Mouse (Mus musculus) brain, embryonic 14.5 days (tissue): ENCODE results near the gene Hist1h2ab. TPM values are rescaled to one million over a fixed set of nuclear protein-coding genes. Genes with fewer than 3 reads are reported as not detected.
"Not testable (repeated sequence)": the region's sequence is repeated elsewhere in the genome, so short reads cannot be mapped to it uniquely, and the experiment has no call there.

Experiments
- DNase-seq: peaks from one replicate; pipeline ENCODE4 v3.0.0-alpha.2; 2011; ENCODE audit warnings: low read depth
- CTCF ChIP-seq: fragments of 200-500 bp; IDR thresholded peaks from 2 replicates; pipeline ENCODE4 v1.5.1; 2012; ENCODE audit warnings: inconsistent platforms, mild to moderate bottlenecking, moderate library complexity, borderline replicate concordance; ENCODE audit not compliant: insufficient read depth, insufficient read length; ENCODE audit errors: extremely low read depth
- POLR2A ChIP-seq: fragments of 200-500 bp; IDR thresholded peaks from 2 replicates; pipeline ENCODE4 v1.6.1; 2012; ENCODE audit warnings: mild to moderate bottlenecking, inconsistent platforms, borderline replicate concordance; ENCODE audit not compliant: poor library complexity, insufficient read depth, insufficient read length, severe bottlenecking; ENCODE audit errors: extremely low read depth
- polyA plus RNA-seq: library from polyadenylated mRNA; depleted of rRNA; stranded (reverse); fragments of >200 nt; gene quantifications from 2 replicates; pipeline ENCODE4 v1.2.3, GENCODE M21; 2012

Gene Hist1h2ab
- polyA plus RNA-seq, 1 experiment = 49.9 TPM

DNA sequence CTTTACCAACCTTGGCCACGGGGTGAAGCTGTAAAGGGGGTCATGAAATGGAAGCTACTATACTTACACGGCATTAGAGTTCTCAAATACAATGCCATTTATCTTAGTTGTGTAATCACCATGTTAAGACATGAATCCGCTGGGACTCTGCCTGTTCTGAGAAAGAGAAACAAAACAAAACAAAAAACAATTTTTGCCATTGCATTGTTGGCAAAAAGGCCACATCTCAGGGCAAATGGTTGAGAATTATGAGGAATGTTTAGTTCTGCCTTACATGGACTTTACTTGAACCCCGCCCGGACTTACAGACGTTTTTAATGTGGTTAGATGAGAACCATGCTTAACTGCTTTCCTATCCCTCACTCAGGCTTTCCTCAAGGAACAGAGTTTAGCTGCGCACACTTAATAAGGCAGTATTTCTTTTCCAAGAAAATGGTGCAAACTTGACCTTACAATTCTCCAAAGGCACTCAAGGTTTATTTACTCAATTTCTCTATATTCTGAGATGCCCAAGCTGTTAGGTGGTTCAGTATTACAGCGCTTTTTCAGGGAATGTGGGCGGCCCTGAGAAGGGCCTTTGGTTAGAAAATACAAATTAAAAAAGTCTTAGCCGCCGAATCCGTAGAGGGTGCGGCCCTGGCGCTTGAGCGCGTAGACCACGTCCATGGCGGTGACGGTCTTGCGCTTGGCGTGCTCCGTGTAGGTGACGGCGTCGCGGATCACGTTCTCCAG, 9.5 kb downstream of the Hist1h2ab start:
- TF ChIP-seq POLR2A (no peak), CTCF (no peak)
- peak; percentile 57 for DNase-seq

- peak; percentile 99 for DNase-seq
- peak; percentile 54; the same call in 1 of the 2 replicates for TF ChIP-seq POLR2A
- no peak for TF ChIP-seq CTCF
Measured at GRCm38 (mm10) chr13:23760972-23761864, 10.3 kb downstream of the Hist1h2ab start, which contains the start of gene Hist1h4a. Gene Hist1h4a, minus strand, starts transcription at chr13:23761230.

DNA sequence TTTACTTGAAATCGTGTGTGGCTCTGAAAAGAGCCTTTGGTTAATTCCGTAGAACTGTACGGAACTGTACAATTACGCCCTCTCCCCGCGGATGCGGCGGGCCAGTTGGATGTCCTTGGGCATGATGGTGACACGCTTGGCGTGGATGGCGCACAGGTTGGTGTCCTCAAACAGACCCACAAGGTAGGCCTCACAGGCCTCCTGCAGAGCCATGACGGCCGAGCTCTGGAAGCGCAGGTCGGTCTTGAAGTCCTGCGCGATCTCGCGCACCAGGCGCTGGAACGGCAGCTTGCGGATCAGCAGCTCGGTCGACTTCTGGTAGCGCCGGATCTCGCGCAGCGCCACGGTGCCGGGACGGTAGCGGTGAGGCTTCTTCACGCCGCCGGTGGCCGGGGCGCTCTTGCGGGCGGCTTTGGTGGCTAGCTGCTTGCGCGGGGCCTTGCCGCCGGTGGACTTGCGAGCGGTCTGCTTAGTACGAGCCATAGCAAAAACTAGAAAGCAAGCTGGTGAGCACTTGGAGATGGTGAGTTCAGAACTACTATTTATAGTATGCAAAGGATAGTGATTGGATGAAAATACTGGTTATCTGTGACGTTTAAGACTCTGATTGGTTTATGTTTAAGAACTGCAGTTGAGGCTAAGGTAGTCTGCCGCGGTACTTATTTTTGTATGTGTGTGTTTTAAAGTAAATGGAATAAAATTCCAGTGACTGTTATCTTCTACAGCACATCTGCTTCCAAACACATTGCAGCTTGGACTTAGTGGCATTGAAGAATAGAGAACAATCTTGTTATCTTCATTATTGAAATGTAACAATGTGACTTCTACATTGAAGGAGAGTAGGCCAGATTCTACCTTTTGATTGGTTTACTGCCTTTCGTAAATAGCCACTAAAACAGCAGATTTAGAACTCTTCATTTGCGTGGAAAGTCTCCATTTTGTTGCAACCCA, 11.2 kb downstream of the Hist1h2ab start, which contains the start of gene Hist1h3a:
TSS of gene Hist1h3a (minus strand) at position 516 of the 951 bp plus-strand sequence.
- peak; percentile 96 for DNase-seq
- 0 out of 2 replicates have a peak, but pooled peaks have one; percentile 18 for TF ChIP-seq POLR2A

DNA sequence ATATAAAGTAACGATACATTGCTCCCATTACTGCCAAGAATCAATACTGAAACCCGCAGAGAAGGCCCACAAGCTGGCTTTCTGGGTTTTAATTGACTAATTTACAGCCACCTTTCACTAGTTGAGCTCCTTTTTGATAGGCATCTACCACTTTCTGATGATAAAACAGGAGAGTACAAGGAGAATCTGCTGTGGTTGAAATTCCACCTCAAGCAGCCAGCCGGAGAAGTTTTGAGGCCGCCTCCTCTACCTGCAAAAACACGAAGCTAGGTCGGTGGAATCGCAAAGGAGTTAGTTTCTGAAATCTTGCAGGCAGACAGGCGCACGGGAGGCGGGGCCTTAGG, 12.3 kb downstream of the Hist1h2ab start:
- TF ChIP-seq POLR2A (no peak), CTCF (no peak)
- no peak for DNase-seq

DNA sequence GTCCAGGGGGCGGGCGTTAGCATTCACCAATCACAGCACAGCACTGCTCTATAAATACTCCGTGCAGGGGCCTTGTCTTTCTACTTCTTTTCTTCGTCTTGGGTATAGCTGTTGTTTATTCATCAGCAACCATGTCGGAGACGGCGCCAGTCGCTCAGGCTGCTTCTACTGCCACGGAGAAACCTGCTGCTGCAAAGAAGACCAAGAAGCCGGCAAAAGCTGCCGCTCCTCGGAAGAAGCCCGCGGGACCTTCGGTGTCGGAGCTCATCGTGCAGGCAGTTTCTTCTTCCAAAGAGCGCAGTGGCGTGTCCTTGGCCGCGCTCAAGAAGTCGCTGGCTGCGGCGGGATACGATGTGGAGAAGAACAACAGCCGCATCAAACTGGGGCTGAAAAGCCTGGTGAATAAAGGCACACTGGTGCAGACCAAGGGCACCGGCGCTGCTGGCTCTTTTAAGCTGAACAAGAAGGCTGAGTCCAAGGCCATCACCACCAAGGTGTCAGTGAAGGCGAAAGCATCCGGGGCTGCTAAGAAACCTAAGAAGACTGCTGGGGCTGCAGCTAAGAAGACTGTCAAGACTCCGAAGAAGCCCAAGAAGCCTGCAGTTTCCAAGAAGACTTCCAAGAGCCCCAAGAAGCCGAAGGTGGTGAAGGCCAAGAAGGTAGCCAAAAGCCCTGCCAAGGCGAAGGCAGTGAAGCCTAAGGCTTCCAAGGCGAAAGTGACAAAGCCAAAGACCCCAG, 12.8 kb downstream of the Hist1h2ab start, which contains the start of gene Hist1h1a:
TSS of gene Hist1h1a (plus strand) at position 81 of the 738 bp plus-strand sequence.
- TF ChIP-seq CTCF = no peak
- peak; percentile 77; the same call in 1 of the 2 replicates for TF ChIP-seq POLR2A
- DNase-seq = peak; percentile 98

GRCm38 (mm10) chr13:23764324-23765171, 13.6 kb downstream of the Hist1h2ab start:
- TF ChIP-seq POLR2A (no peak), CTCF (no peak)
- DNase-seq = no peak

DNA sequence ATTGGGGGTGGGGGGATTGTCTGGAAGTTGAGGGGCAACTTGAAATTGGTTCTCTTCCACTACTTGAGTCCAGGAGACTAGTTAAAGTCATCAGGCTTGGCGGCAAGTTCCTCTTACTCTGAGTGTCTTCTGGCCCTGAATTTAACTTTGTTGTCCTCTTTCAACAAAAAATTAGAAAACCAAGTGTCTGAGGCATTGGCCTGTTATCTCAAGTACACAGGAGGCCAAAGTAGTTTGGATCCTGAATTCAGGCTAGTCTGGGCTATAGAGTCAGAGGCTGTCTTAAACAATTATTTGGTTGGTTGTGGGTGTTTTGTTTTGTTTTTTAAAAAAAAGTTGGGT, 14.2 kb downstream of the Hist1h2ab start:
- TF ChIP-seq POLR2A = no peak
- TF ChIP-seq CTCF = no peak
- no peak for DNase-seq

DNA sequence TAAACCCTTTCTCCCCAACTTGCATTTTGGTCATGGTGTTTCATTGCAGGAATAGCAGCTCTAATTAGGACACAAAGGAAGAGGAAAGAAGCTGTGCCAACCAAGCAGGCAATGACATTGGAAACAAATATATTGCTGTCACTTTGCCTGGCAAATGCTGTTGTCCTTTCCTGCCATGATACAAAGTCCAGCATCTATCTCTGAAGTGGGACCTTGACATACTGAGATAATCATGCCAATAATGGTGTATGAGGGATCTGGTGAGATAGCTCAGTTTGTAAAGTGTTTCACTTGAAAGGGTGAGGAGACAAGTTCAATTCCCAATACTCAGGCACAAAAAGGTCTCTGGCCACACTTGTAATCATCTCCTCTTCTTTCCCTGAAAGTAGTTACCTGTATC, 15.8 kb downstream of the Hist1h2ab start:
- no peak for DNase-seq
- TF ChIP-seq CTCF (no peak), POLR2A (no peak)

DNA sequence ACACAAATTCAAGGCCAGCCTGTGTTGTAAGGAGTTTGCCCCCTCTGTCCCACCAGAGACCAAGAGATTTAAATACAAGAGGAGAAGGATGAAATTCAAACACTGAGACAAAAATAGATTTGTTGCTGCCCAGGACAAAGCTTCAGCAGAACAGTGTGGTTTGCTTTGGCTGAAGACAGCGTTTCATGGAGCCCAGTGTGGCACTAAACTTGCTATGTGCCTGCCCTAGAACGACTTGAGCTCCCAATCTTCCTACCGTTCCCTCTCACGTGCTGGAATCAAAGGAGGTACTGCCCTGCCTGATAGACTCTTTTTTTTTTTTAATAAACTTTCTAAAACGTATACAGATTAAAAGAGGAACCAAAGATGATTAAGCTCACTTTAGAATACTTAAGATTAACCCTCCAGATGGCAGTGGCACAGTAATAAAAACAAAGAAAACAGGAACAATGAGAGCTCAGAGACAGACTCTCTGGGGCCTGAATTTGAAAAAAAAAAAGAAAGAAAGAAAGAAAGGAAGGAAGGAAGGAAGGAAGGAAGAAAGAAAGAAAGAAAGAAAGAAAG, 18.0 kb downstream of the Hist1h2ab start:
- TF ChIP-seq CTCF = no peak
- TF ChIP-seq POLR2A = no peak
- DNase-seq = no peak

DNA sequence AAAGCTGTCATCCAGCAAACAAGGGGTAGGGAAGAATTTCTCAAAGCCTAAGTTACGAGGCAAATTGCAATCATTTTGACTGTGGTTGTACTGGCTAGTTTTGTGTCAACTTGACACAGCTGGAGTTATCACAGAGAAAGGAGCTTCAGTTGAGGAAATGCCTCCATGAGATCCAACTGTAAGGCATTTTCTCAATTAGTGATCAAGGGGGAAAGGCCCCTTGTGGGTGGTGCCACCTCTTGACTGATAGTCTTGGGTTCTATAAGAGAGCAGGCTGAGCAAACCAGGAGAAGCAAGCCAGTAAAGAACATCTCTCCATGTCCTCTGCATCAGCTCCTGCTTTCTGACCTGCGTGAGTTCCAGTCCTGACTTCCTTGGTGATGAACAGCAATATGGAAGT, 18.7 kb downstream of the Hist1h2ab start, which contains the start of gene Trim38:
TSS of gene Trim38 (plus strand) at position 301 of the 400 bp plus-strand sequence.
- DNase-seq = not testable (repeated sequence)
